Mouse (Mus musculus): ENCODE results near the gene 4933424G06Rik. TPM values are rescaled to one million over a fixed set of nuclear protein-coding genes. Genes with fewer than 3 reads are reported as not detected.
A peak's percentile ranks its signal among the peaks of the same experiment; 100 is the strongest.

Gene 4933424G06Rik
- polyA plus RNA-seq, 1 experiment = not detected

- H3K4me3 ChIP-seq (ENCODE audit: insufficient read depth, low read depth, low read length) = no peak overlapping the region
- TF ChIP-seq CTCF (IDR thresholded peaks at IDR 0.05; ENCODE audit: insufficient read depth, low read depth, low read length) = no peak
- no peak for TF ChIP-seq POLR2A (IDR thresholded peaks at IDR 0.05; ENCODE audit: insufficient read depth, low read depth, low read length)
- H3K4me1 ChIP-seq (ENCODE audit: control insufficient read depth, insufficient read depth, low read length) = peaks cover 6% of the 10 kb centered on the region
- WGBS = 61% methylated on average over 9 of the region's 9 CpGs
- peak overlapping the region; percentile 68; the same call in 1 of the 2 replicates for H3K27ac ChIP-seq (ENCODE audit: insufficient read depth, low read depth, low read length)
Observed at GRCm38 (mm10) chr1:36804259-36804658, 94.3 kb downstream of the 4933424G06Rik start.

GRCm38 (mm10) chr1:36804833-36805232 lies 94.9 kb downstream of the 4933424G06Rik start:
- Histone ChIP-seq H3K27ac (ENCODE audit: insufficient read depth, low read depth, low read length) (no peak overlapping the region), H3K4me3 (ENCODE audit: insufficient read depth, low read depth, low read length) (no peak overlapping the region), H3K4me1 (ENCODE audit: control insufficient read depth, insufficient read depth, low read length) (peaks cover 6% of the 10 kb centered on the region)
- TF ChIP-seq POLR2A (IDR thresholded peaks at IDR 0.05; ENCODE audit: insufficient read depth, low read depth, low read length) (no peak), CTCF (IDR thresholded peaks at IDR 0.05; ENCODE audit: insufficient read depth, low read depth, low read length) (no peak)
- 87% methylated on average over 4 of the region's 4 CpGs for WGBS

- Histone ChIP-seq H3K27ac (ENCODE audit: insufficient read depth, low read depth, low read length) (no peak overlapping the region), H3K4me1 (ENCODE audit: control insufficient read depth, insufficient read depth, low read length) (peaks cover 7% of the 10 kb centered on the region), H3K4me3 (ENCODE audit: insufficient read depth, low read depth, low read length) (no peak overlapping the region)
- TF ChIP-seq CTCF (IDR thresholded peaks at IDR 0.05; ENCODE audit: insufficient read depth, low read depth, low read length) (no peak), POLR2A (IDR thresholded peaks at IDR 0.05; ENCODE audit: insufficient read depth, low read depth, low read length) (no peak)
- WGBS = 94% methylated on average over 7 of the region's 7 CpGs
Observed at GRCm38 (mm10) chr1:36806181-36806905, 96.4 kb downstream of the 4933424G06Rik start.

GRCm38 (mm10) chr1:36807086-36807485 lies 97.1 kb downstream of the 4933424G06Rik start:
- WGBS = 77% methylated on average over 1 of the region's 1 CpGs
- peaks cover 7% of the 10 kb centered on the region for H3K4me1 ChIP-seq (ENCODE audit: control insufficient read depth, insufficient read depth, low read length)
- no peak overlapping the region for H3K27ac ChIP-seq (ENCODE audit: insufficient read depth, low read depth, low read length)
- TF ChIP-seq CTCF (IDR thresholded peaks at IDR 0.05; ENCODE audit: insufficient read depth, low read depth, low read length) = no peak
- TF ChIP-seq POLR2A (IDR thresholded peaks at IDR 0.05; ENCODE audit: insufficient read depth, low read depth, low read length) = no peak
- H3K4me3 ChIP-seq (ENCODE audit: insufficient read depth, low read depth, low read length) = no peak overlapping the region

Other genes starting within 250 kb of the 4933424G06Rik start
- gene Cnnm4, start 238.5 kb upstream of the 4933424G06Rik start, polyA plus RNA-seq (2012; ENCODE audit: insufficient read depth, insufficient read length, low replicate concordance, missing spikeins) = not detected in 2 replicates
- gene Cnnm3, start 198.3 kb upstream of the 4933424G06Rik start, polyA plus RNA-seq (2012; ENCODE audit: insufficient read depth, insufficient read length, low replicate concordance, missing spikeins) = not detected in 2 replicates
- gene Ankrd23, start 173.3 kb upstream of the 4933424G06Rik start, polyA plus RNA-seq (2012; ENCODE audit: insufficient read depth, insufficient read length, low replicate concordance, missing spikeins) = not detected in 2 replicates
- not detected in 2 replicates for gene Gm42417, start 170.7 kb upstream of the 4933424G06Rik start, polyA plus RNA-seq (2012; ENCODE audit: insufficient read depth, insufficient read length, low replicate concordance, missing spikeins)
- gene Ankrd39, start 162.7 kb upstream of the 4933424G06Rik start, polyA plus RNA-seq (2012; ENCODE audit: insufficient read depth, insufficient read length, low replicate concordance, missing spikeins) = not detected in 2 replicates
- gene Sema4c, start 151.8 kb upstream of the 4933424G06Rik start, polyA plus RNA-seq (2012; ENCODE audit: insufficient read depth, insufficient read length, low replicate concordance, missing spikeins) = not detected in 2 replicates
- gene Fam178b, start 27.0 kb upstream of the 4933424G06Rik start, polyA plus RNA-seq (2012; ENCODE audit: insufficient read depth, insufficient read length, low replicate concordance, missing spikeins) = not detected in 2 replicates
- not detected in 2 replicates for gene Cox5b, start 18.7 kb upstream of the 4933424G06Rik start, polyA plus RNA-seq (2012; ENCODE audit: insufficient read depth, insufficient read length, low replicate concordance, missing spikeins)
- gene Actr1b, start 4.3 kb downstream of the 4933424G06Rik start, polyA plus RNA-seq (2012; ENCODE audit: insufficient read depth, insufficient read length, low replicate concordance, missing spikeins) = not detected in 2 replicates
- gene Zap70, start 51.6 kb downstream of the 4933424G06Rik start, polyA plus RNA-seq (2012; ENCODE audit: insufficient read depth, insufficient read length, low replicate concordance, missing spikeins) = not detected in 2 replicates
- gene Tmem131, start 233.5 kb downstream of the 4933424G06Rik start, polyA plus RNA-seq (2012; ENCODE audit: insufficient read depth, insufficient read length, low replicate concordance, missing spikeins) = 169 and 363 TPM in 2 replicates

All from olfactory bulb, adult 2 months (tissue).